Mouse (Mus musculus): ENCODE data around the gene Wdr13.
"Not testable (repeated sequence)": the region's sequence is repeated elsewhere in the genome, so short reads cannot be mapped to it uniquely, and the experiment has no call there.

Gene Wdr13

GRCm38 (mm10) chrX:8105019-8105418, 27.7 kb downstream of the Wdr13 start:
- no peak for DNase-seq (ENCODE audit: inconsistent ontology term)

GRCm38 (mm10) chrX:8102213-8102668, 30.5 kb downstream of the Wdr13 start:
- peak; percentile 43 for DNase-seq (ENCODE audit: inconsistent ontology term)

- DNase-seq (ENCODE audit: inconsistent ontology term), result peak; percentile 63
Observed at GRCm38 (mm10) chrX:8101017-8101416, 31.7 kb downstream of the Wdr13 start.

GRCm38 (mm10) chrX:8099435-8099834, 33.3 kb downstream of the Wdr13 start:
- DNase-seq (ENCODE audit: inconsistent ontology term), result no peak

- peak; percentile 96 for DNase-seq (ENCODE audit: inconsistent ontology term)
Observed at GRCm38 (mm10) chrX:8096787-8097242, 35.9 kb downstream of the Wdr13 start.

GRCm38 (mm10) chrX:8096068-8096786, 36.5 kb downstream of the Wdr13 start:
- DNase-seq (ENCODE audit: inconsistent ontology term), result not testable (repeated sequence)

- no peak for DNase-seq (ENCODE audit: inconsistent ontology term)
Observed at GRCm38 (mm10) chrX:8095546-8095945, 37.1 kb downstream of the Wdr13 start.

- DNase-seq (ENCODE audit: inconsistent ontology term), result not testable (repeated sequence)
Observed at GRCm38 (mm10) chrX:8090954-8091347, 41.7 kb downstream of the Wdr13 start.

- DNase-seq (ENCODE audit: inconsistent ontology term), result no peak
Observed at GRCm38 (mm10) chrX:8090346-8090953, 42.2 kb downstream of the Wdr13 start, which contains the start of gene Was. Was (minus strand) TSS chrX:8090498.

GRCm38 (mm10) chrX:8089746-8090145, 42.9 kb downstream of the Wdr13 start:
- DNase-seq (ENCODE audit: inconsistent ontology term), result no peak

GRCm38 (mm10) chrX:8085611-8086010, 47.1 kb downstream of the Wdr13 start:
- no peak for DNase-seq (ENCODE audit: inconsistent ontology term)

- no peak for DNase-seq (ENCODE audit: inconsistent ontology term)
Observed at GRCm38 (mm10) chrX:8084771-8085259, 47.9 kb downstream of the Wdr13 start.

- no peak for DNase-seq (ENCODE audit: inconsistent ontology term)
Observed at GRCm38 (mm10) chrX:8075104-8075503, 57.6 kb downstream of the Wdr13 start.

- DNase-seq (ENCODE audit: inconsistent ontology term), result peak; percentile 95
Observed at GRCm38 (mm10) chrX:8074430-8075014, 58.2 kb downstream of the Wdr13 start, which contains the start of gene Suv39h1. Suv39h1 (minus strand) TSS chrX:8074760.

GRCm38 (mm10) chrX:8073881-8074429, 58.7 kb downstream of the Wdr13 start:
- peak; percentile 58 for DNase-seq (ENCODE audit: inconsistent ontology term)
